Mouse (Mus musculus): ENCODE data around the gene Ust. TPM values are rescaled to one million over a fixed set of nuclear protein-coding genes. Genes with fewer than 3 reads are reported as not detected.

Ust gene
- polyA plus RNA-seq, 1 experiment, result 6.9 TPM

DNA sequence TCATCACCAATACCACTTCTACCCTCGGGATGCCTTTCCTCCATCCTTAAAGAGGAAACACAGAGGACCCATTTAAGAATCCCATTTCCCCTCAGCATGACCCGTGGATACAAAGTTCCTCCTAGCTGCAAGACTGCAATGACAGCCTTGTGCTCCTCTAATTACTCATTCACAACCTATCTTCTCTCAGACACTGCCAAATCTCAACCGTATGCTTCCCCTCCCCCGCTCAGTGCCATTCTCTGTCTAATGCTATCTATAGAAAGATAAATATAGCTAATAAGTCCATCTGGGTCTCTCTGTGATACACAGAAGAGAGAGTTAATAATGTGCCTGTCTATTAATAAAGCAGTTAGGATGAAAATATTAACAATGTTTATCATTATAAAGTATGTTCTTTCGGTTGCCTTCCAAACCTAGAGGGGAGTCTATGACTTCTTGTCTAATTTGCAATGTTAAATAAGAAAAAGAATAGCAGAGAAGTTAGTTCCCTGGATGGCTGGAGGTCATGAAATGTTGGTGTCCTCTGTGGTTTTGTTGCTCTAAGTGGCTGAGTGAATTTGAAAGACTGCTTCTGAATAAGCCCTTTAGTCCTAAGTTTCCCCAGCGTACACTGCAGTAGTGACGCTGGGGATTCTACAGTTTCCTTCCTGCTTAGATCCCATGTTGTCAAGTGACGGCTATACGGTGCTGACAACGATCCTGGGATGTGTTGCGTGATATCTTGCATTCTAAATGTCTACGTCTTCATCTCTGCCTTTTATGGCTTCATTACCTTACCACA lies 178.8 kb downstream of the Ust start:
- Histone ChIP-seq H3ac (ENCODE audit: control insufficient read depth, insufficient read length, low read depth) (no peak overlapping the region), H3K27me3 (ENCODE audit: control insufficient read depth, insufficient read depth, insufficient read length) (no peaks in the 10 kb centered on the region), H3K79me3 (ENCODE audit: low read depth) (peaks cover 1% of the 10 kb centered on the region), H3K4me3 (ENCODE audit: insufficient read depth, poor library complexity, severe bottlenecking) (no peak overlapping the region), H3K79me2 (ENCODE audit: control insufficient read depth, insufficient read depth) (no peaks in the 10 kb centered on the region), H3K36me3 (ENCODE audit: control insufficient read depth, insufficient read depth) (no peaks in the 10 kb centered on the region)
- TF ChIP-seq FOSL1 (IDR thresholded peaks at IDR 0.05; ENCODE audit: insufficient read depth, low read length, poor library complexity, severe bottlenecking) (no peak), MYOG (IDR thresholded peaks at IDR 0.05; ENCODE audit: control insufficient read depth, extremely low read depth, insufficient read length) (no peak), CTCF (IDR thresholded peaks at IDR 0.05; ENCODE audit: control insufficient read depth, insufficient read depth, insufficient read length) (no peak), USF1 (IDR thresholded peaks at IDR 0.05; ENCODE audit: low read depth) (no peak), MYOD1 (IDR thresholded peaks at IDR 0.05; ENCODE audit: control insufficient read depth, insufficient read length, low read depth) (no peak), CEBPB (IDR thresholded peaks at IDR 0.05; ENCODE audit: low read depth) (no peak), MAX (IDR thresholded peaks at IDR 0.05) (no peak)

DNA sequence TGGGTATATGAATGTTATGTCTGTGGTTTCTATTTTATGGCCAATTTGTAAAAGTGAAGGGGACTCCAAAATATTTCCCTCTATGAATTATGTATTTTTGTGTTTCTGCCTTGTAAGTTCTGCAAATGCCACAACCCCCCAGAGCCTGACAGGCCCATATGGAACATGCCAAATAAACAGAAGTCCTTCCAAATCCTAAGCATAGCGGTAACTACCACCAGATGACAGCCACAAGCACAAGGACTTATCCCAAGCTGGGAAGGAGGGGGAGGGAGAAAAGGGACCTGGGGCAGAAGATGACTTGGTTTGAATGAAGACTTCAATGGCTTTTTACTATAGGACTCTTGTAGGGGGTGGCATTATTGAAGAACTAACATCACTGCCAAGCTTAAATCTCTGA lies 182.0 kb downstream of the Ust start:
- Histone ChIP-seq H3K79me2 (ENCODE audit: control insufficient read depth, insufficient read depth) (no peaks in the 10 kb centered on the region), H3K27me3 (ENCODE audit: control insufficient read depth, insufficient read depth, insufficient read length) (no peaks in the 10 kb centered on the region), H3ac (ENCODE audit: control insufficient read depth, insufficient read length, low read depth) (no peak overlapping the region), H3K36me3 (ENCODE audit: control insufficient read depth, insufficient read depth) (no peaks in the 10 kb centered on the region), H3K4me3 (ENCODE audit: insufficient read depth, poor library complexity, severe bottlenecking) (no peak overlapping the region), H3K79me3 (ENCODE audit: low read depth) (no peaks in the 10 kb centered on the region)
- no peak for TF ChIP-seq USF1 (IDR thresholded peaks at IDR 0.05; ENCODE audit: low read depth)
- no peak for TF ChIP-seq CEBPB (IDR thresholded peaks at IDR 0.05; ENCODE audit: low read depth)
- no peak for TF ChIP-seq MYOG (IDR thresholded peaks at IDR 0.05; ENCODE audit: control insufficient read depth, extremely low read depth, insufficient read length)
- no peak for TF ChIP-seq MYOD1 (IDR thresholded peaks at IDR 0.05; ENCODE audit: control insufficient read depth, insufficient read length, low read depth)
- no peak for TF ChIP-seq FOSL1 (IDR thresholded peaks at IDR 0.05; ENCODE audit: insufficient read depth, low read length, poor library complexity, severe bottlenecking)
- TF ChIP-seq CTCF (IDR thresholded peaks at IDR 0.05; ENCODE audit: control insufficient read depth, insufficient read depth, insufficient read length), result no peak
- TF ChIP-seq MAX (IDR thresholded peaks at IDR 0.05), result no peak

- Histone ChIP-seq H3K79me3 (ENCODE audit: low read depth) (no peaks in the 10 kb centered on the region), H3K27me3 (ENCODE audit: control insufficient read depth, insufficient read depth, insufficient read length) (no peaks in the 10 kb centered on the region), H3ac (ENCODE audit: control insufficient read depth, insufficient read length, low read depth) (no peak overlapping the region), H3K79me2 (ENCODE audit: control insufficient read depth, insufficient read depth) (no peaks in the 10 kb centered on the region), H3K4me3 (ENCODE audit: insufficient read depth, poor library complexity, severe bottlenecking) (no peak overlapping the region), H3K36me3 (ENCODE audit: control insufficient read depth, insufficient read depth) (no peaks in the 10 kb centered on the region)
- TF ChIP-seq FOSL1 (IDR thresholded peaks at IDR 0.05; ENCODE audit: insufficient read depth, low read length, poor library complexity, severe bottlenecking) (no peak), CEBPB (IDR thresholded peaks at IDR 0.05; ENCODE audit: low read depth) (peak; percentile 87)
These were observed 187.7 kb downstream of the Ust start for GRCm38 (mm10) chr10:8330958-8331357.

GRCm38 (mm10) chr10:8330006-8330405 lies 188.6 kb downstream of the Ust start:
- Histone ChIP-seq H3K79me3 (ENCODE audit: low read depth) (no peaks in the 10 kb centered on the region), H3ac (ENCODE audit: control insufficient read depth, insufficient read length, low read depth) (no peak overlapping the region), H3K27me3 (ENCODE audit: control insufficient read depth, insufficient read depth, insufficient read length) (no peaks in the 10 kb centered on the region), H3K79me2 (ENCODE audit: control insufficient read depth, insufficient read depth) (no peaks in the 10 kb centered on the region), H3K36me3 (ENCODE audit: control insufficient read depth, insufficient read depth) (no peaks in the 10 kb centered on the region), H3K4me3 (ENCODE audit: insufficient read depth, poor library complexity, severe bottlenecking) (no peak overlapping the region)
- no peak for TF ChIP-seq FOSL1 (IDR thresholded peaks at IDR 0.05; ENCODE audit: insufficient read depth, low read length, poor library complexity, severe bottlenecking)
- TF ChIP-seq MAX (IDR thresholded peaks at IDR 0.05), result no peak
- no peak for TF ChIP-seq CTCF (IDR thresholded peaks at IDR 0.05; ENCODE audit: control insufficient read depth, insufficient read depth, insufficient read length)
- TF ChIP-seq MYOD1 (IDR thresholded peaks at IDR 0.05; ENCODE audit: control insufficient read depth, insufficient read length, low read depth), result no peak
- no peak for TF ChIP-seq CEBPB (IDR thresholded peaks at IDR 0.05; ENCODE audit: low read depth)
- TF ChIP-seq USF1 (IDR thresholded peaks at IDR 0.05; ENCODE audit: low read depth), result no peak
- no peak for TF ChIP-seq MYOG (IDR thresholded peaks at IDR 0.05; ENCODE audit: control insufficient read depth, extremely low read depth, insufficient read length)

GRCm38 (mm10) chr10:8323304-8323765 lies 195.3 kb downstream of the Ust start:
- H3K4me3 ChIP-seq (ENCODE audit: insufficient read depth, poor library complexity, severe bottlenecking), result no peak overlapping the region
- no peak overlapping the region for H3ac ChIP-seq (ENCODE audit: control insufficient read depth, insufficient read length, low read depth)
- H3K79me2 ChIP-seq (ENCODE audit: control insufficient read depth, insufficient read depth), result no peaks in the 10 kb centered on the region
- no peaks in the 10 kb centered on the region for H3K27me3 ChIP-seq (ENCODE audit: control insufficient read depth, insufficient read depth, insufficient read length)
- TF ChIP-seq CTCF (IDR thresholded peaks at IDR 0.05; ENCODE audit: control insufficient read depth, insufficient read depth, insufficient read length), result peak; percentile 39
- TF ChIP-seq MAX (IDR thresholded peaks at IDR 0.05), result no peak
- no peaks in the 10 kb centered on the region for H3K36me3 ChIP-seq (ENCODE audit: control insufficient read depth, insufficient read depth)
- H3K79me3 ChIP-seq (ENCODE audit: low read depth), result no peaks in the 10 kb centered on the region

GRCm38 (mm10) chr10:8320771-8321170 lies 197.9 kb downstream of the Ust start:
- no peak overlapping the region for H3ac ChIP-seq (ENCODE audit: control insufficient read depth, insufficient read length, low read depth)
- no peaks in the 10 kb centered on the region for H3K27me3 ChIP-seq (ENCODE audit: control insufficient read depth, insufficient read depth, insufficient read length)
- no peaks in the 10 kb centered on the region for H3K79me3 ChIP-seq (ENCODE audit: low read depth)
- H3K4me3 ChIP-seq (ENCODE audit: insufficient read depth, poor library complexity, severe bottlenecking), result no peak overlapping the region
- H3K36me3 ChIP-seq (ENCODE audit: control insufficient read depth, insufficient read depth), result no peaks in the 10 kb centered on the region
- H3K79me2 ChIP-seq (ENCODE audit: control insufficient read depth, insufficient read depth), result no peaks in the 10 kb centered on the region
- no peak for TF ChIP-seq CEBPB (IDR thresholded peaks at IDR 0.05; ENCODE audit: low read depth)
- no peak for TF ChIP-seq MAX (IDR thresholded peaks at IDR 0.05)
- no peak for TF ChIP-seq MYOD1 (IDR thresholded peaks at IDR 0.05; ENCODE audit: control insufficient read depth, insufficient read length, low read depth)
- TF ChIP-seq MYOG (IDR thresholded peaks at IDR 0.05; ENCODE audit: control insufficient read depth, extremely low read depth, insufficient read length), result no peak
- no peak for TF ChIP-seq CTCF (IDR thresholded peaks at IDR 0.05; ENCODE audit: control insufficient read depth, insufficient read depth, insufficient read length)
- TF ChIP-seq USF1 (IDR thresholded peaks at IDR 0.05; ENCODE audit: low read depth), result no peak
- TF ChIP-seq FOSL1 (IDR thresholded peaks at IDR 0.05; ENCODE audit: insufficient read depth, low read length, poor library complexity, severe bottlenecking), result no peak
